Mouse (Mus musculus): Measurements from ENCODE around the gene Bbs10.

Bbs10 gene

GRCm38 (mm10) chr10:111329326-111329725 lies 30.8 kb downstream of the Bbs10 start:
- no peak for DNase-seq

GRCm38 (mm10) chr10:111334902-111335301 lies 36.4 kb downstream of the Bbs10 start:
- DNase-seq, result no peak

- no peak for DNase-seq
Observed at GRCm38 (mm10) chr10:111335517-111336352, 37.3 kb downstream of the Bbs10 start.

DNA sequence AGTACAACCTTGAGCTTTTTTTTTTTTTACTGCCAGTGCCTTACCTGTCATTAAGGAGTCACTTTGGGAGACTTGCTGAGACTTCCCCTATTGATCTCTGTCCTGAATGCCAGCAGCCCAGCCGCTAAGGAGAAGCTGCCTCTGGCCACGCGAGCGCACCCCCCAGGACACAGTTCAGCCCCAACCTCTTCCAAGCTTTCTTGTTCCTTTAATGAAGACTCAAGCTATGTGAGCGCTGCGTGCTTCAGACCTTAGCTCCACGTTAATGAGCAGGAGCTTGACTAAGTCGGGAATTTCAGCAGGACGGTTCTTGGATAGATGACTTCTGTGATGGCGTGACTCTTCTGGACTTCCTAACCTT lies 37.9 kb downstream of the Bbs10 start:
- no peak for DNase-seq

DNA sequence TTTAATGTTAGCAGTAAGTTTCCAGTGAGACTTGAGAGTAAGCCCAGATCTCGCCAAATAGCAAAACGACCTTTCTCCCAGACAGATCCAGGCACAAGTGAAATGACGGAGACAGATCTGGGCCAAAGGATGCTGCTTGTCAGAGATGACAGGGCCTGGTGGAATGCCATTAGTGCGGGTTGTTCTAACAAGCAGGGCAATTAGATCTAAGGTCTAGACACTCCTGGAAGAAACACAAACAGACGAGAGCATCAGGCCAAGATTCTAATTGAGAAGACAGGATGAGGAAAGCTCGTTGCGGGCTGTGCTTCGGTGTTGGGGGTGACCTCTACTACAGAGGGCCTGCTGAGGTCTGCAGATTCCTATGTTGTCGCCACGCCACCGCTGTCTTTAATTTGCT lies 40.8 kb downstream of the Bbs10 start:
- no peak for DNase-seq

DNA sequence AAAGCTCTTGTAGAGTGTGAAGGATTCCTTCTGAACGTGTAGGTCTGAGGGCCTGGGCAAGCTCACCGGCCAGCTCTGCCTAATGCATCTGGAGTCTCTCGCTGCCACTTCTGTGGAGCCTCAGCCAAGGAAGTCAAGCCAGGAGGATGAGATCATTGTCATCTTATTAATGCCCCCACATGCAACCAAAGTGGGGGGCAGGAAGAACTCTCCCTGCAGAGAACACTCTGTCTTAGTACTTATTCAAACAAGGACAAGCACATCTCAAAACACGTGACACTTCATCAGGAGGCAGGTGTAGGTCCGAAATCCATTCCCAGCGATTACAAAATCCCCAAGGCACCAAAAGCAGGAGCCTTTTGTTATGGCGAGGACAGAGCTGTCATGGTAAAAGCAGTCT lies 43.3 kb downstream of the Bbs10 start:
- DNase-seq, result no peak

DNA sequence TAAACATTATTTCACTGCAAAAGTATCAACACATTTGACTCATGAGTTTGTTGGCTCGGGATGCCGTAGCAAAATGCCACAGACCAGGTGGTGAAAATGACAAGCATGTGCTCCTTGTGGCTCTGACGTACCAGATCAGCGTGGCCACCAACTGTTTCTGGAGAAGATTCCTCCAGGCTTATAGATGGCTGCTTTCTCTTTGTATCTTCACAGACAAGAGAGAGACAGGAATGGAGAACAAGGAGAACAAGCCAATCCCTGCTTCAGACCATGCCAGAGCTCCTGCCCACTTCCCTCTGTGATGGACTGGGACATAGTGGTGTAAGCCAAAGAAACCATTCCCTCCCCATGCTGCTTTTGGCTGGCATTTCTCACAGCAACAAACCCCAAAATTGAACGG lies 45.1 kb downstream of the Bbs10 start:
- no peak for DNase-seq

GRCm38 (mm10) chr10:111348263-111348662 lies 49.8 kb downstream of the Bbs10 start:
- DNase-seq, result no peak
